Mouse (Mus musculus): ENCODE data around the gene Calm4. TPM values are rescaled to one million over a fixed set of nuclear protein-coding genes. Genes with fewer than 3 reads are reported as not detected.

The Calm4 gene
- polyA plus RNA-seq, 1 experiment = 0.38 TPM

- H3K27ac ChIP-seq (ENCODE audit: control insufficient read depth, insufficient read depth, low read depth, low read length) = no peak overlapping the region
Observed at GRCm38 (mm10) chr13:3872832-3873231, 35.3 kb downstream of the Calm4 start.

DNA sequence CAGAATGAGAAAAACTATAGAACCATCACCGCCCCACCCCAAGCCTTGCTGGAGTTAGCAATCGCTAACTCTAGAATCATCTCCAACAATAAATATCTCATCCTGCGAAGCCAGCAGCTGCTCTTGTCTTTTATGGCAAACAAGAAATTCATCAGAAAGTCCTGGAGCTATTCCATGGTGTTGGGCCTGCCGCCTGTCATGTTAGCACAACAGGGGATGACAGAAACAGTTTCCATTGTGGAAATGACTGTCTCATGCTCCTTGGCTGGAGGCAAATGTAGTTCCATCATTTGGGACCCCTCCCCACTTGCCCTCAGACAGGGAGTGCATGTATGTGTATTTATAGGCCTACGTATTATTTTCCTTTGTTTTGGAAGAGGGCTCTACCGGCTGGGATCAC is 38.9 kb downstream of the Calm4 start:
- TF ChIP-seq CTCF (IDR thresholded peaks at IDR 0.05; ENCODE audit: control insufficient read depth, insufficient read depth, insufficient replicate concordance, low read depth, low read length) (no peak), POLR2A (IDR thresholded peaks at IDR 0.05; ENCODE audit: control insufficient read depth, low read depth, low read length) (no peak)
- H3K27ac ChIP-seq (ENCODE audit: control insufficient read depth, insufficient read depth, low read depth, low read length) = no peak overlapping the region

More at GRCm38 (mm10) chr13:3872832-3873231, 35.3 kb downstream of the Calm4 start:
- no peaks in the 10 kb centered on the region for H3K4me1 ChIP-seq (ENCODE audit: control insufficient read depth, insufficient read depth, low read length)
- no peak overlapping the region for H3K4me3 ChIP-seq (ENCODE audit: control insufficient read depth, low read depth, low read length)
- no peaks in the 10 kb centered on the region for H3K27me3 ChIP-seq (ENCODE audit: control insufficient read depth, insufficient read depth, low read length)
- TF ChIP-seq CTCF (IDR thresholded peaks at IDR 0.05; ENCODE audit: control insufficient read depth, insufficient read depth, insufficient replicate concordance, low read depth, low read length) (no peak), POLR2A (IDR thresholded peaks at IDR 0.05; ENCODE audit: control insufficient read depth, low read depth, low read length) (no peak)
- H3K36me3 ChIP-seq (ENCODE audit: control insufficient read depth, insufficient read depth, low read length) = no peaks in the 10 kb centered on the region

DNA sequence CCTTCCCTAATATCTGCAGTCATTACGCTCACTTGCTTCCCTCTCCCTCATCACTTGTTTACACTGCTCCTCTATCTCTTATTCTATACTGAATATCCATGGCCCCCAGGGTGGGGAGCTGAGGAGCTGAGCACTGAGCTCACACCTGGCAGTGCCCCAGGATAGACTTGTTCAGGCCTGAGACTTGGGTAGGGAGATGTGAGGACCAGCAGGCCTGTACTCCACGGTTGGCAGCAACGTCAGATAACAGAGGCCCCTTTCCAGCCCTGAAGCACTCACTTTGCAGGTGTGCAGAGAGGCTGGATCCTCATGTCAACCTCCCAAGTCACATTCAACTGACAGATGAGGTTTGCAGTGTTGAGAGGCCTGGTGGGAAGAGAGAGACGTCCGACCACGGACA is 39.6 kb downstream of the Calm4 start:
- Histone ChIP-seq H3K27me3 (ENCODE audit: control insufficient read depth, insufficient read depth, low read length) (no peaks in the 10 kb centered on the region), H3K36me3 (ENCODE audit: control insufficient read depth, insufficient read depth, low read length) (no peaks in the 10 kb centered on the region), H3K4me3 (ENCODE audit: control insufficient read depth, low read depth, low read length) (no peak overlapping the region), H3K27ac (ENCODE audit: control insufficient read depth, insufficient read depth, low read depth, low read length) (no peak overlapping the region), H3K4me1 (ENCODE audit: control insufficient read depth, insufficient read depth, low read length) (no peaks in the 10 kb centered on the region)
- TF ChIP-seq CTCF (IDR thresholded peaks at IDR 0.05; ENCODE audit: control insufficient read depth, insufficient read depth, insufficient replicate concordance, low read depth, low read length) (no peak), POLR2A (IDR thresholded peaks at IDR 0.05; ENCODE audit: control insufficient read depth, low read depth, low read length) (no peak)

More for the DNA sequence above, 38.9 kb downstream of the Calm4 start:
- Histone ChIP-seq H3K4me1 (ENCODE audit: control insufficient read depth, insufficient read depth, low read length) (no peaks in the 10 kb centered on the region), H3K4me3 (ENCODE audit: control insufficient read depth, low read depth, low read length) (no peak overlapping the region), H3K36me3 (ENCODE audit: control insufficient read depth, insufficient read depth, low read length) (no peaks in the 10 kb centered on the region), H3K27me3 (ENCODE audit: control insufficient read depth, insufficient read depth, low read length) (no peaks in the 10 kb centered on the region)

DNA sequence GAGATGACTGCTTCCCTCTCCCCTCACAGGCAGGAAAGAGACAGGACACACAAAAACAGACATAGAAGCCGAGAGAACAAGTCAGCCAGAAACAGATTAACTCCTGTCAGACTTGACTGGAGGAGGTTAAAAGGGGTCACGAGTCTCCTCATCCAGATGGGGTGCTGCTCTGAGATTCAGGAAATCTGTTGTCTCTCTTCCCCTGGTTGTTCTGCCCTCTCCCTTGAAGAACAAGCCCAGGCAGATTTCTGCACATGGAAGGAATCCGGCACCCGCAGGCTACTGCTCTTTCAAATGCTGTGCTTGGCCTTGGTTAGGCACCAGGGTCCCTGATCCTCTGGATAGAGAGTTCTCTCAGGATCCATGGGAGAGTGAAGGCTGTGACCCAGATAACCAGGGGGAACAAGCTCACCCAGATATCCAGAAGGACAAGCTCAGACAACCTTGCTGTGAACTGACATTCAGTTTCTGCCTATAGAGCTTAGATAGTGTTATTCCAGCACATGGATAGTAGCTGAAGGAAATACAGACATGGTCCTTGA is 40.2 kb downstream of the Calm4 start:
- no peak overlapping the region for H3K4me3 ChIP-seq (ENCODE audit: control insufficient read depth, low read depth, low read length)
- no peaks in the 10 kb centered on the region for H3K27me3 ChIP-seq (ENCODE audit: control insufficient read depth, insufficient read depth, low read length)
- no peaks in the 10 kb centered on the region for H3K4me1 ChIP-seq (ENCODE audit: control insufficient read depth, insufficient read depth, low read length)
- no peaks in the 10 kb centered on the region for H3K36me3 ChIP-seq (ENCODE audit: control insufficient read depth, insufficient read depth, low read length)
- no peak for TF ChIP-seq CTCF (IDR thresholded peaks at IDR 0.05; ENCODE audit: control insufficient read depth, insufficient read depth, insufficient replicate concordance, low read depth, low read length)
- TF ChIP-seq POLR2A (IDR thresholded peaks at IDR 0.05; ENCODE audit: control insufficient read depth, low read depth, low read length) = no peak
- H3K27ac ChIP-seq (ENCODE audit: control insufficient read depth, insufficient read depth, low read depth, low read length) = no peak overlapping the region

- Histone ChIP-seq H3K27ac (ENCODE audit: control insufficient read depth, insufficient read depth, low read depth, low read length) (no peak overlapping the region), H3K27me3 (ENCODE audit: control insufficient read depth, insufficient read depth, low read length) (no peaks in the 10 kb centered on the region), H3K36me3 (ENCODE audit: control insufficient read depth, insufficient read depth, low read length) (peaks cover 3% of the 10 kb centered on the region; the same call in 1 of the 2 replicates), H3K4me1 (ENCODE audit: control insufficient read depth, insufficient read depth, low read length) (no peaks in the 10 kb centered on the region), H3K4me3 (ENCODE audit: control insufficient read depth, low read depth, low read length) (no peak overlapping the region)
- TF ChIP-seq CTCF (IDR thresholded peaks at IDR 0.05; ENCODE audit: control insufficient read depth, insufficient read depth, insufficient replicate concordance, low read depth, low read length) (no peak), POLR2A (IDR thresholded peaks at IDR 0.05; ENCODE audit: control insufficient read depth, low read depth, low read length) (no peak)
Observed at GRCm38 (mm10) chr13:3886663-3887062, 49.1 kb downstream of the Calm4 start.

Other genes with a start within 250 kb of the Calm4 start
- gene Fam208b, start 226.6 kb upstream of the Calm4 start, polyA plus RNA-seq (2012; rRNA removed) = 20.9 and 25.5 TPM in 2 replicates
- gene Asb13, start 203.7 kb upstream of the Calm4 start, polyA plus RNA-seq (2012; rRNA removed) = 0.46 and 0.93 TPM in 2 replicates
- 0.16 and 1.6 TPM in 2 replicates for gene Calml3, start 33.4 kb upstream of the Calm4 start, polyA plus RNA-seq (2012; rRNA removed)
- gene Calm5, start 16.4 kb downstream of the Calm4 start, polyA plus RNA-seq (2012; rRNA removed) = not detected in 2 replicates
- 9.1 and 11.1 TPM in 2 replicates for gene Net1, start 80.5 kb downstream of the Calm4 start, polyA plus RNA-seq (2012; rRNA removed)
- gene Tubal3, start 80.5 kb downstream of the Calm4 start, polyA plus RNA-seq (2012; rRNA removed) = 1.6 and 2.0 TPM in 2 replicates
- gene Ucn3, start 107.6 kb downstream of the Calm4 start, polyA plus RNA-seq (2012; rRNA removed) = not detected in 2 replicates
- gene Akr1c14, start 211.3 kb downstream of the Calm4 start, polyA plus RNA-seq (2012; rRNA removed) = 0.23 and 0.46 TPM in 2 replicates